Mouse (Mus musculus) adipocyte (in vitro differentiated cells): ENCODE measurements around the gene Slc17a7.

ENCODE experiments used
- DNase-seq: peaks from one replicate; pipeline ENCODE4 v3.0.0-alpha.2; 2016; ENCODE audit warnings: low spot score

Slc17a7 gene

DNA sequence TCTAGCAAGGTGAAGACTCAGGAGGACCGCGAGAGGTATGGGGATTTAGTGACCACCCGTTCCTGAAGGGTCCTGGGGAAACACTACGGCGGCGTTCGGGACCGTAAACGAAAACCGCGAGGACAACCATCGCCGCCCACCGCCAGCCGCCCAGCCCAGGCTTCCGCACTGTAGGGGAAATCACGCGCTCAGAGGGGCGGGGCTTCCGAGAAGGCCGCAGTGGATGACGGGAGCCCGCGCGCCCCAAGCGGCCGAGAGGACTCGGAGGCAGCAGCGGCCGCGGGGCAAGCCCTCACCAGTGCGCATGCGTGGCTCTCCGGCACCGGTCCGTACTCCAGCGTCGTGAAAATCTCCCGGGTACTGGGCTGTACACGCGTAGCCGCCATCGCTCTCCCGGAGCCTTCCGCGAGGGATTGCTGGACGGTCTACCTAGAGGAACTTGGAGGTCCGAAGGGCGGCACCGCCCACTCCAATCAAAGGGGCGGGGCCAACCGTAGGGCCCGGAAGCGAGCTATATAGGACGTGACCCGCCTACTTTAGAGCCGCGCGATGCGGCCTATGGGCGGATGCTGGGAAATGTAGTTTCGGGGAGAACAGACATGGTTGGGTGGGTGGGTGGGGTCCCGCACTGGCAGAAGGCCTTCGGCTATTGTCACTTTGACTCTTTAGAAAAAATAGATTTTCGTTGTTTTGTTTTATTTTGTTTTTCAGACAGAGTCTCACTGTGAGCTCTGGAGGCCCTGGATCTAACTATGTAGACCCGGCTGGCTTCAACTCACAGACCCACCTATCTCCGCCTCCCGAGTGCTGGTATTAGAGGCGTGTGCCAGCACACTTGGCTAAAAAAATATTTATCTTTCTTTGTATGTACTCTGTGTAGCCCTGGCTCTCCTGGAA is 9.4 kb upstream of the Slc17a7 start, which contains the start of the genes Pih1d1 and Aldh16a1:
Gene Pih1d1 (plus strand): TSS at position 208 of the 897 bp plus-strand sequence.
Gene Aldh16a1 (minus strand): TSS at position 489 of the 897 bp plus-strand sequence.
- DNase-seq = peak; percentile 93

DNA sequence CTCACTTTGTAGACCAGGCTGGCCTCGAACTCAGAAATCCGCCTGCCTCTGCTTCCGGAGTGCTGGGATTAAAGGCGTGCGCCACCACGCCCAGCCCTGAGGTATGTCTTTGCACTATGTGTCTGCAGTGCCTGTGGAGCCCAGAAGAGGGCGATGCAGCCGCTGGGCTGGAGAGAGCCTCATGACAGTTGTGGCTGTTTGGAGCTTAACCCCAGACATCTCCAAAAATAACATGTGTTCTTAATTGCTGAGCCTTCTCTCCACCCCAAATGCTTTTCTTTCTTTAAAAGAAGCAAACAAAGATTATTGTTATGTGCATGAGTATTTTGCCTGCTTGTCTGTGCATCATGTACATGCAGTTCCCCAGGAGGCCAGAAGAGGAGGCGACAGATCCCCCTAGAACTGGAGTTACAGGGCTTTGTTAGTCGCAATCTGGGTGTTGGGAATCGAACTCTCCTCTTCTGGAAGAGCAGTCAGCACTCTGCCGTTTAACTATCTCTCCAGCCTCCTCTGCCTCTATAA is 8.7 kb upstream of the Slc17a7 start:
- DNase-seq = peak; percentile 62

DNA sequence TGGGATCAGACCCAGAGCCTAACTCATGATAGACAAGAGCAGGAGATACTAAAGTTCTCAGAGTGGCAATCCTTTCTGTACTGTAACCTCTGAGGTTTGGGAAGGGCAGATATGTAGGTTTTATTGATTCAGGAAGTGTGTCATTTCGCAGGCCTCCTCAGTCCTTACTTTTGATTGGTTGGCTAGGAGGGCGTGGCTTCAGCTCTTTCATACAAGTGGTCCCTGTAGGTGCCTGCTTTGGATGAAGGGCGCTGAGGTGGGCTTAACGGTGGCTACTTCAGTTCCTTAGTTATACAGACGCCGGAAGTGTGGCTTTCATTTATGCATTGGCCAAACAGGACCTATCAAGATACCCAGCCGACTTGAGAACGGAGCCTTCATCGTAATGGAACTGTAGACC is 8.2 kb upstream of the Slc17a7 start:
- DNase-seq = no peak

DNA sequence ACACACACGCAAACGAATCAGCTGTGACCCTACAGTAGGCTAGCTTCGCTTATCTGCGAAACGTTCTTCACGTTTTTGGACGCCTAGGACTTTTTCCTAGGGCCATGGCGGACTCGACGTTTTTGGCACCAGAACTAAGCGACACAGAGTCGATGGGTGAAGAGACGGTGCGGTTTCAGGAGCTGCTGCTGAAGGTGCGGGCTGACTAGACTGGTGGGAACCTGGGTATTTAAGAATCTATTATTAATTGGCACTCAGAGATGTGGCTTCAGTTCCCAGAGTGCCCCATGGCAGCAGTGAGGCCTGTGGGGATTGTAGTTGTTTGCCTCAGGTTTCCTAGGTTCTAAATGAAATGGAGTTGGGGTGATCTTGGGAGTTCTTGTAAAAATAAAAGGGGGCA is 7.5 kb upstream of the Slc17a7 start:
- no peak for DNase-seq

DNA sequence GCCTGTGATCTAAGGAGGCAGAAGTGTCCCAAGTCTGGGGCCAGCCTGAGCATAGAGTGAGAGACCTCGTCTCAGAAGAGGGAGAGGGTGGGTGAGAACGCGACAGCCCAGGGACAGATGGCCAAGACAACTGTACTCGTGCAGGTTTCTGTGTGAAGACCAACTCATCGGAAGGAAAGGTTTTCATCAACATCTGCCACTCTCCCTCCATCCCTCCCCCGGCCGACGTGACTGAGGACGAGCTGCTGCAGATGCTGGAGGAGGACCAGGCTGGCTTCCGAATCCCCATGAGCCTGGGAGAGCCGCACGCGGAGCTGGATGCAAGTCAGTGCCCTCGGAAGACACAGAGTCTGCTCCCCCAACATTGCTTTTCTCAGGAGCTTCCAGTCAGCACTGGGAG is 6.3 kb upstream of the Slc17a7 start:
- DNase-seq = no peak

DNA sequence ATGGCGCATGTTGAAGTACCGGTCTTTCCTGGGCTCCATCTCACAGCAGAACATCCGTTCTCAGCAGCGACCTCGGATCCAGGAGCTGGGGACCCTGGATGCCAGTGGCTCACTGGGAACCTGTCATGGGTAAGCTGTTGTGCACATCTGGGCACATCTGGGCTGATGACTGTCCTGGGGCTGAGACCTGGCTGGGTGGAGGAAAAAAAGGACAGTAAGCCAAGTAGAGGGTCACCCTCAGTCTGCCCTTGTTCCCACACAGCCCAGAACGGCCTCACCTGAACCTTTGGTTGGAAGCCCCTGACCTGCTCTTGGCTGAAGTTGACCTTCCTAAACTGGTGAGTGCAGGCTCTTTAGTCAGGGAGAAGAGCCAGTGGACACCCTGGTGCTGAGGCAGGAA is 4.8 kb upstream of the Slc17a7 start:
- DNase-seq = no peak

DNA sequence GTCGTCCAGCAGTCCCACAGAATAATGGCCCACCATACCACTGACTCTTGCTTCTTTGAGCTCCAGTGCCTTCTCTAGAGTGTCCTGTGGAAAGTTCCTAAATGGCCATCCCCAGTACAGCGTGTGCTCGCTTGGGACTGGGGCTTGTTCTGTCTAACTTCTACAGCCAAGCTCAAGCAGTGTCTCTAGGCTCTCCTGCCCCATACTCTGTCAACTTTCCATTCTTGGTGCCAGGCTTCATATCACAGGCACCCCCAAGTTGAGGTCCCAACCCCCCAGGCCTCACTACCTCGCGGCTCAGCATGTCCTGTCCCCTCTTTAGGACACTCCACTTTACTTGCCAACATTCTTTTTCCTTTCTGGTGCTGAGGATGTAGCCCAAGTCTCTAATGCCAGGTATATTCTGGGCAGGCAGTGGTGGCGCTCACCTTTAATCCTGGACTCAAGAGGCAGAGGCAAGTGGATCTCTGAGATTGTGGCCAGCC is 3.4 kb upstream of the Slc17a7 start:
- no peak for DNase-seq

DNA sequence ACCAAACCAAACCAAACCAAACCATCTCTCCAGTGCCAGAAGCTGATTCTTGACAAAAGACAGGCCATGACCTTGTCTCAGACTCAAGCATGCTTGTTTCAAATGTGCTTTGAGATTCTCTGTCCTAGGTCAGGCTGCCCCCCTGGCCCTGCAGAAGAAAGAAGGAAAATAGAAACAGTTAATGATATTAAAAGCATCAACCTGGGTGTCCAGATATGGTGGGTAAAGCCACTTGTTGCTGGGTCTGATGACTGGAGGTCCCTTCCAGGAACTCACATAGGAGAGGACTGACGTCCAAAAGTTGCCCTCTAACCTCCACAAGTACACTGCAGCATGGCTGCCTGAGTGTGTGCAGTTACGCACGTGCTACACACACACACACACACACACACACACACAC is 2.9 kb upstream of the Slc17a7 start:
- DNase-seq = no peak

DNA sequence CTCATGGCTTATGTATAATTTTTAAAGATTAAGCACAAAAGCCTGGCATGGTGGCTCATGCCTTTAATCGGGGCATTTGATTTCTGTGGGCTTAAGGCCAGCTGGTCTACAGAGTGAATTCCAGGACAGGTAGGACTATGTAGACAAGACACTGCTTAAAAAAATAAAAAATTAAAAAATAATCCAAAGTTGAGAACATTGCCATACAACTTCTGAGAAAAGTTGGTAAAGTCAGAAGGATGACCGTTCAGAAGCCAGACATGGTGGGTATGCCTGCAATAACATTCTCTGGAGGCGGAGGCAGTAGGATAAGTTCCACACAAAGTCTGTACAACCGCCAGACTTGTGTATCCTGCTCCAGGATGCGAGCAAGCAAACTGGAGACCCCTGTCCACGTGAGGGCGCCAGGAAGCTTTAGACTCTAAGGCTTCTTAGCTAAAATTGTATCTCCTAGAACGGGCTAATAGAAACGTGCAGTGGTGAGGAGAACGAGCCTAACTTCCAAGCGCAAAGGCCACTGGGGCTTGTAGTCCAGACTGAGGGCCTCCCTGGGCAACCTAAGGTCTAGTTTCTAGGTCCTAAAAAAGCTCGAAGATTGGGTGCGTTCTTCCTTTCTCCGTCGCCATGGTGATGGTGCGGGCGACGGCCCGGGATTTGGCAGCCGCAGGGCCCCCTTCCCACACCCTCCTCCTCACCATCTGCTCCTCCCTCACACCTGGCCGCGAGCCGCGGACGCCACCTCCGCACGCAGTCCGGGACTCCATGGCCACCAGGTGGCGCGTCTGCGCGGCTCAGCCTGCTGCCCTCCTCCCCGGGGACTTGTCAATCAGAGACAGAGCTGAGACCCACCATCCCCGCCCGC is 1.9 kb upstream of the Slc17a7 start:
- DNase-seq = peak; percentile 75

DNA sequence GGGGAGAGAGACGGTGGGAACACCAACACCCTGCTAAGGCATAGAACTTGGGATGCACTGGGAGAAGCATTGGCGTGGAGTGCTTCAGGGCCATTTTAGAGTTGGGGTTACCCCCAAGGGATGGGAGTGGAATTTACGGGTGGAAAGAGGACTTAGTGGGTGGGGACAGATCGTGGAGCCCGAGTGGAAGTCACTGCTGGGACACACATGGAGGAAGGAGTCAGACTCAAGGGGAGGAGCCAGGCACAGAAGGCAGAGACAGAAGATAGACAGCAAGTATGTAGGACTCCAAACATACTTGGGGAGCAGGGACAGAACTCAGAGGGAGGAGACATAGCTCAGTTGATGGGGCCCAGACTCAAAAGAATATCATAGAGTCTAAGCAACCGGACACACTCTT is 1.2 kb upstream of the Slc17a7 start:
- DNase-seq = no peak

DNA sequence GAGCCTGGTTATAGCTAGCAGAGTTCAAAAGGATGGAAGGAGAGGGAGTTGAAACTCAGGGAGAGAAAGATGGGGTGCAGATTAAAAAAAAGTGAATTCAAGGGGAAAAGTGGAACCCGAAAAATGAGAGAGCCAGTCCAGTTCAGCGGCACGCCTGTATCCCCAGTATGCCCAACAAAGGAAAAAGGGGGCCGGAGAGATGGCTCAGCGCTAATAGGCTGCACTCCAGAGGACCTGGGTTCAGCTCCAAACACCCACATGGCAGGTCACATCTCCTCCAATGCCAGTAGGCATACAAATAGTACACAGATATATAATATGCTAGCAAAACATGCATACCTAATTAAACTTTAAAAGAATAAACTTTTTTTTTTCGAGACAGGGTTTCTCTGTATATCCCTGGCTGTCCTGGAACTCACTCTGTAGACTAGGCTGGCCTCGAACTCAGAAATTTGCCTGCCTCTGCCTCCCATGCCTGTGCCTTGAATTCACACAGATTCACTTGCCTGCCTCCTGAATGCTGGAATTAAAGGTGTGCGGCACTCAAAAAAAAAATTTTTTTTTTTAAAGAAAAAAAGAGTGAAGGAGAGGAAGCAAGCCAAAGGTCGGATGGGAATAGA is 643 bp upstream of the Slc17a7 start:
- no peak for DNase-seq

DNA sequence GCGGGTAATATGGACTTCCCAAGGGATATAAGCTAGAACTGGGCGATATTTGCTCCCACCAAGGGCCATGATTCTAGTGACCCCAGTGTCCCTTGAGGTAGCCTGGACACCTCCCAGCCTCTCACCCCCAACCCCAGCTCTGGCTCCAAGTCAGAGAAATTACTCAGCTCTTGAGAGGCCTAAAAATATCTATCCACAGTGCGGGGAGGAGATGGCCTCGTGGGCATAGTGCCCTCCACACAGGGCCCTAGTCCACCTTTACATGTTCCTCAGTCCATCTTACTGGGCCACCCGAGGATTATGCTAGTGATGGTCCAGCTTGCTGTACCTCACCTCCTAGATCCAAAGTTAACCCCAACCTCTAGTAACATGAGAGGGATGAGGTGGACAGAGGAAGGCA is 1.1 kb downstream of the Slc17a7 start:
- DNase-seq = no peak

DNA sequence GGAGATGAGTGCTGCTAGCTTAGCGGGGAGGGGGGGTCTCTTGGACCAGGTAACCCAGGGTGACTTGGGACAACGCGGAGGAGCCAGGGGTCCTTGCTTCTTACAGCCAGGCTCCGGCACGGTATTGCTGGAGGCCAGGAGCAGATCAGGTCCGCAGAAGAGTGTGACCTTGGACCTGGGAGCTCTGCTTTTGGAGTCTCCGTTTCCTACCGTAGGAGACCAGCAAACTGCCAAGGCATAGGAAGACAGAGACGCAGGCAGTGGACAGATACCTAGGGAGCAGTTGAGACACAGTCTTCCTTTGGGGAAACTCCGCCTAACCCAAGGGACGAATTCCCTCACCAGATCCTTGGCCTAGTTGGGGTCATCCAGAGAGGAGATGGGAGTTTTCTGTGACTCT is 2.0 kb downstream of the Slc17a7 start:
- no peak for DNase-seq

DNA sequence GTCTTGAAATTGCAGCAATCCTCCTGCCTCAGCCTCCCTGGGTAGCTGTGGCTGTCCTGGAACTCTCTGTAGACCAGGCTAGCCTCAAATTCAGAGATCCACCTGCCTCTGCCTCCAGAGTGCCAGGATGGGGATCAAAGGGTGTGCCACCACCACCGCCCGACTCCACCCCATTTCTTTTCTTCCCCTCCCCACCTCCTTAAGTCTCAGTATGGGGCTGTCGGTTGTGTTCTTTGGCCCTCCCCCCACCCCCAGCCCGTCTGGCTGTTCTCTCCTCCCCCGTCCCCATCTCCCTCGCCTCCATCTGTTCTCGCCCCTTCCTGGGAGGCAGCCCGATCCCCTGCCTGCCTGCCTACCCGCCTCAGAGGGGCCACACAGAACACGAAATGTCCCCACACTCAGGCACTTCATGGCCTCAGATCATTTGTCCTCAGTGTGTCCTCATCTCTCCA is 3.2 kb downstream of the Slc17a7 start:
- DNase-seq = no peak

DNA sequence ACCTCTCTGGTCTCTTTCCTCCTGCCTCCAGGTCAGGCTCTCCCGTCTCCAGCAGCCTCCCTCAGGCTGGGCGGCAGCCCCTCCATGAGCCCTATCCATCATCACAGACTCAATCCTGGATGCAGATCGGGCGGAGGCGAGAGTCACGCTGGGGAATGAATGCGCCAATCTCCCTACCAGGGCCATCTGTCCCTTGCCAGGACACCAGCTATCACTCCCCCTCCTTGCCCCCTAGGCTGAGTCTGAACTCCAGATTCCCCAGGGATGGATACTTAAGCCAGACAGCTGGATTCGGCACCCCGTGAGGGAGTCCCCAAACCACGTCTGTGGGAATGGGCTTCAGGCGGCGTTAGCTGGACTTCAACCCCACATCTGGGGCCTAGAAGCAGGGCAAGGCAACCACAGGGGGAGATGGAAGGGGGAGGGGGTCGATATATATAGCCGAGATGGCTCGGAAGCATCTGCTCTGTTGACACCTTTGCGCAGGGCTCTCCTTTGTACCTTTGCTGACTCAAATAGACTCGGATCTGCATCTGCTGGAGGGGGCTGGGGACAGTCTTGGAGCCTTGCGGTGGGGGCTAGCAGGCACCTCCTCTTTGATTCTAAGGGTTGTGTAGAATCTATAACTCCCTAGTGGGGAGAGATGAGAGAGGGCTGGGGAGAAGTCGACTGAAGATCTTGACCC is 4.2 kb downstream of the Slc17a7 start:
- no peak for DNase-seq

DNA sequence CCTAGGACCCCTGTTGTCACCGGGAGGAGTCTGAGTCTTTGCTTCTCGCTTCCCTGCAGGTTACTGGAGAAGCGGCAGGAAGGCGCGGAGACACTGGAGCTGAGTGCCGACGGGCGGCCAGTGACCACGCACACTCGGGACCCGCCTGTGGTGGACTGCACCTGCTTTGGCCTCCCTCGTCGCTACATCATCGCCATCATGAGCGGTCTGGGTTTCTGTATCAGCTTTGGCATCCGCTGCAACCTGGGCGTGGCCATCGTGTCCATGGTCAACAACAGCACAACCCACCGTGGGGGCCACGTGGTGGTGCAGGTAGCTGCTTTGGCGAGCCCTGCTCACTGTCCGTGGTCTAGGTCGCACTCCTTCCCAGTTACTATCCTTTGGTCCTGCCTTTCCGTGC is 4.9 kb downstream of the Slc17a7 start:
- DNase-seq = no peak

DNA sequence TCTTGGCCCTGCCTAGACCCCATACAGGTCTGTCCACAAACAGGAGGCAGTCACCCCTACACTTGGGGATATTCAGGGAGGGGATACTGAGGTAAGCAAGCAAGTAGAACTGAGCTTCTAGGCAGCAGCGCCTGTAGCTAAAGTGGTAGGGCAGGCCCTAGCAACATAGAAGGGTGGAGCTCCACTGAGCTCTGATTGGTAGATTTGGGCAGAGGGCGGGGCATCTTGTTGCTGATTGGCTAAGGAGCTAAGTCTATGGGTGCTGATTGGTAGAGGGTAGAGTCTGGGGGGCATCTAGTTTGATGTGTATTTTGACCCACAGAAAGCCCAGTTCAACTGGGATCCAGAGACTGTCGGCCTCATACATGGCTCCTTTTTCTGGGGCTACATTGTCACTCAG is 5.7 kb downstream of the Slc17a7 start:
- DNase-seq = no peak

DNA sequence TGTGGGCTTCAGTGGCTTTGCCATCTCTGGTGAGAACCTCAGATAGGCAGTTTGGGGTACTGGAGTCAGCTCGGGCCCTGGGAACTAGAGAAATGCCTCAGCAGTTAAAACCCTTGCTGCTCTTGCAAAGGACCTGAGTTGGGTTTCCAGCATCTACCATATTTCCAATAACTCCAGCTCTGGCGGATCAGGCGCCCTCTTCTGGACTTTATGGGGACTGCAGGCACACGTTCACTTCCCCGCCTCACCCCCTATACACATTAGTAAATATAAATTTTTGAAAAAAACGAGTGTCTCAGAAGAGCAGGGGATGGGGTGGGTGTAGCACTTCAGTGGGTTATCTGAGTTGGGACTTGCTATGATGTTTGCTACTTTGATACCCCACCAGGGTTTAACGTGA is 9.2 kb downstream of the Slc17a7 start:
- DNase-seq = no peak

DNA sequence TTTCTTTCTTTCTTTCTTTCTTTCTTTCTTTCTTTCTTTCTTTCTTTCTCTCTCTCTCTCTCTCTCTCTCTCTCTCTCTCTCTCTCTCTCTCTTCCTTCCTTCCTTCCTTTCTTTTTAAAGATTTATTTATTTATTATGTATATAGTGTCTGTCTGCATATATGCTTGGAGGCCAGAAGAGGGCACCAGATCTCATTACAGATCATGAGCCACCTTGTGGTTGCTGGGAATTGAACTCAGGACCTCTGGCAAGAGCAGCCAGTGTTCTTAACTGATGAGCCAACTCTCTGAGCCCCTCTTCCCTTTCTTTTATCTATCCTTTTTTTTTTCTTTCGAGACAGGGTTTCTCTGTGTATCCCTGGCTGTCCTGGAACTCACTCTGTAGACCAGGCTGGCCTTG is 10.0 kb downstream of the Slc17a7 start:
- DNase-seq = peak; percentile 19

DNA sequence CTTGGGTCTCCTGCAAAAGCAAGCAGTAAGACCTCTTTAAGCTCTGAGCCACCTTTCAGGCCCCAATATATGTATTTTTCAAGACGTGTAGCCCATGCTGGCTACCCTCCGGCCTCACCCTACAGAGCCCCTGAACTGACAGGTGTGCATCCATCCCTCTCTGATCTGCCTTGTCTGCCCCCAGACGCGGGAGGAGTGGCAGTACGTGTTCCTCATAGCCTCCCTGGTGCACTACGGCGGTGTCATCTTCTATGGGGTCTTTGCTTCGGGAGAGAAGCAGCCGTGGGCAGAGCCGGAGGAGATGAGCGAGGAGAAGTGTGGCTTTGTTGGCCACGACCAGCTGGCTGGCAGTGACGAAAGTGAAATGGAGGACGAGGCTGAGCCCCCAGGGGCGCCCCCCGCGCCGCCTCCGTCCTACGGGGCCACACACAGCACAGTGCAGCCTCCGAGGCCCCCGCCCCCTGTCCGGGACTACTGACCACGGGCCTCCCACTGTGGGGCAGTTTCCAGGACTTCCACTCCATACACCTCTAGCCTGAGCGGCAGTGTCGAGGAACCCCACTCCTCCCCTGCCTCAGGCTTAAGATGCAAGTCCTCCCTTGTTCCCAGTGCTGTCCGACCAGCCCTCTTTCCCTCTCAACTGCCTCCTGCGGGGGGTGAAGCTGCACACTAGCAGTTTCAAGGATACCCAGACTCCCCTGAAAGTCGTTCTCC is 11.0 kb downstream of the Slc17a7 start:
- DNase-seq = no peak

DNA sequence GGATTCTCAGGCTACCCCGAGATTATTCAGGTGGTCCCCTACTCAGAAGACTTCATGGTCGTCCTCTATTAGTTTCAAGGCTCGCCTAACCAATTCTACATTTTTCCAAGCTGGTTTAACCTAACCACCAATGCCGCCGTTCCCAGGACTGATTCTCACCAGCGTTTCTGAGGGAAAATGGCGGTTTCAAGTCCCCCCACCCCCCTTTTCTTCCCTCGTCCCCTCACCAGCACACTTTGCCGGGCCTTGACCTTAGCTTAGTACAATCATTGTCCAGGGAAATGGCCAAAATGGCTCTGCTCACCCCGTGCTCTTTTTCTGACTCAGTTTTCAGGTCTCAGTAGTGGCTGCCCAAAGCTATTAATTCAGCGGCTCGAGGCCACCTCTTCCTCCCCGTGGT is 11.6 kb downstream of the Slc17a7 start:
- no peak for DNase-seq
